Mouse (Mus musculus) frontal cortex, postnatal 10 days (tissue): Measurements from ENCODE around the gene Slc6a13.
"Not testable (repeated sequence)": the region's sequence is repeated elsewhere in the genome, so short reads cannot be mapped to it uniquely, and the experiment has no call there.

ENCODE experiments used
- DNase-seq, 2 experiments: peaks; one replicate each; pipeline ENCODE4 v3.0.0; 2022; ENCODE audit warnings: low spot score in 2 of 2, mixed read lengths in 1 of 2

Slc6a13 gene

GRCm38 (mm10) chr6:121328417-121328884 is 28.4 kb downstream of the Slc6a13 start:
- peak in 1 of 2 experiments; percentile 38 for DNase-seq

- DNase-seq: peak; percentile 29 to 39
These were observed 30.0 kb downstream of the Slc6a13 start for GRCm38 (mm10) chr6:121329848-121330508.

- no peak for DNase-seq
These were observed 35.8 kb downstream of the Slc6a13 start for GRCm38 (mm10) chr6:121335841-121336240.

- no peak for DNase-seq
These were observed 36.5 kb downstream of the Slc6a13 start for GRCm38 (mm10) chr6:121336558-121336957.

- DNase-seq: no peak
These were observed 37.2 kb downstream of the Slc6a13 start for GRCm38 (mm10) chr6:121337229-121337628.

GRCm38 (mm10) chr6:121337770-121338518 is 37.9 kb downstream of the Slc6a13 start:
- DNase-seq: peak; percentile 63 to 77

GRCm38 (mm10) chr6:121338519-121338896 is 38.5 kb downstream of the Slc6a13 start:
- no peak for DNase-seq

- no peak for DNase-seq
These were observed 41.6 kb downstream of the Slc6a13 start for GRCm38 (mm10) chr6:121341650-121342049.

- no peak for DNase-seq
These were observed 43.2 kb downstream of the Slc6a13 start, which contains the start of gene Slc6a12 for GRCm38 (mm10) chr6:121343026-121343770. Gene Slc6a12 (plus strand): TSS chr6:121343076.

GRCm38 (mm10) chr6:121343771-121344123 is 43.7 kb downstream of the Slc6a13 start:
- no peak for DNase-seq

- no peak for DNase-seq
These were observed 44.3 kb downstream of the Slc6a13 start for GRCm38 (mm10) chr6:121344329-121344728.

GRCm38 (mm10) chr6:121346428-121346827 is 46.4 kb downstream of the Slc6a13 start:
- no peak for DNase-seq

GRCm38 (mm10) chr6:121352276-121352675 is 52.2 kb downstream of the Slc6a13 start:
- DNase-seq: no peak

GRCm38 (mm10) chr6:121356041-121356440 is 56.0 kb downstream of the Slc6a13 start:
- DNase-seq: no peak

GRCm38 (mm10) chr6:121357232-121357631 is 57.2 kb downstream of the Slc6a13 start:
- no peak for DNase-seq

GRCm38 (mm10) chr6:121363061-121363460 is 63.0 kb downstream of the Slc6a13 start:
- no peak for DNase-seq

- DNase-seq: no peak
These were observed 63.9 kb downstream of the Slc6a13 start for GRCm38 (mm10) chr6:121363956-121364355.

GRCm38 (mm10) chr6:121366537-121366936 is 66.5 kb downstream of the Slc6a13 start:
- not testable (repeated sequence) for DNase-seq

GRCm38 (mm10) chr6:121367099-121367498 is 67.1 kb downstream of the Slc6a13 start:
- no peak for DNase-seq

- no peak for DNase-seq
These were observed 71.4 kb downstream of the Slc6a13 start for GRCm38 (mm10) chr6:121371197-121371980.

GRCm38 (mm10) chr6:121376159-121376558 is 76.1 kb downstream of the Slc6a13 start:
- no peak for DNase-seq

- no peak for DNase-seq
These were observed 78.2 kb downstream of the Slc6a13 start for GRCm38 (mm10) chr6:121378256-121378655.
